Mouse (Mus musculus) hindbrain, embryonic 15.5 days (tissue): ENCODE measurements around the gene Cldnd2. TPM values are rescaled to one million over a fixed set of nuclear protein-coding genes. Genes with fewer than 3 reads are reported as not detected.
"Not testable (repeated sequence)": the region's sequence is repeated elsewhere in the genome, so short reads cannot be mapped to it uniquely, and the experiment has no call there.

Experiments used
- ATAC-seq: fragments of 200-750 bp; cut with Nextera tagmentation; 2 replicates; pipeline ENCODE4 v1.8.0; 2017; ENCODE audit warnings: low read depth, moderate number of reproducible peaks, moderate TSS enrichment; ENCODE audit not compliant: low FRiP score
- H3K27ac ChIP-seq: fragments of 300-500 bp; sonication (generic); replicated peaks from 2 replicates; pipeline ENCODE4 v1.5.1; 2015; ENCODE audit warnings: mild to moderate bottlenecking, inconsistent platforms
- H3K27me3 ChIP-seq: fragments of 300-500 bp; sonication (generic); 2 replicates; pipeline ENCODE4 v1.6.1; 2015; ENCODE audit warnings: control low read depth, inconsistent platforms
- H3K36me3 ChIP-seq: fragments of 300-500 bp; sonication (generic); 2 replicates; pipeline ENCODE4 v1.6.1; 2015; ENCODE audit warnings: control low read depth, inconsistent platforms
- H3K4me1 ChIP-seq: fragments of 300-500 bp; sonication (generic); replicated peaks from 2 replicates; pipeline ENCODE4 v1.6.1; 2015; ENCODE audit warnings: control low read depth, inconsistent platforms
- H3K4me2 ChIP-seq: fragments of 300-500 bp; sonication (generic); 2 replicates; pipeline ENCODE4 v1.6.1; 2015; ENCODE audit warnings: moderate library complexity, mild to moderate bottlenecking, inconsistent platforms
- H3K4me3 ChIP-seq: fragments of 300-500 bp; sonication (generic); 2 replicates; pipeline ENCODE4 v1.5.1; 2015; ENCODE audit warnings: mild to moderate bottlenecking, inconsistent platforms
- H3K9ac ChIP-seq: fragments of 300-500 bp; sonication (generic); 2 replicates; pipeline ENCODE4 v1.6.1; 2015; ENCODE audit warnings: inconsistent platforms
- H3K9me3 ChIP-seq: fragments of 300-500 bp; sonication (generic); 2 replicates; pipeline ENCODE4 v1.6.1; 2016; ENCODE audit warnings: control low read depth, inconsistent platforms
- WGBS: fragments of 180-500 bp; shearing (Covaris S2); methylation state at CpG from one replicate; pipeline ENCODE4 v1.1.7; 2015; 5-methylcytosine and 5-hydroxymethylcytosine counted together
- polyA plus RNA-seq: library from polyadenylated mRNA; unstranded; fragments of >200 nt; fragmentation: Nextera tagmentation; extraction: Ambion mirVana; gene quantifications from 2 replicates; pipeline ENCODE4 v1.2.1, GENCODE M21; 2015

Cldnd2 gene
- not detected in 2 replicates for polyA plus RNA-seq

- Histone ChIP-seq H3K4me3 (no peak within 1 kb of the TSS), H3K4me2 (no peak within 1 kb of the TSS), H3K27ac (no peak within 1 kb of the TSS), H3K27me3 (no peaks in the 10 kb centered on the region), H3K9me3 (no peaks in the 10 kb centered on the region), H3K4me1 (peaks cover 21% of the 10 kb centered on the region), H3K9ac (no peak within 1 kb of the TSS), H3K36me3 (no peaks in the 10 kb centered on the region)
- no peak for ATAC-seq
- 81% methylated on average over 6 of the region's 6 CpGs for WGBS
These were observed at the start of gene Cldnd2 for GRCm38 (mm10) chr7:43440482-43440881. TSS of gene Cldnd2 (plus strand) at chr7:43440782.

- Histone ChIP-seq H3K4me3 (no peak overlapping the region), H3K9ac (no peak overlapping the region), H3K9me3 (0 out of 2 replicates have a peak, but pooled peaks cover 4% of the 10 kb centered on the region), H3K27me3 (no peaks in the 10 kb centered on the region), H3K4me1 (no peaks in the 10 kb centered on the region), H3K36me3 (no peaks in the 10 kb centered on the region), H3K27ac (no peak overlapping the region), H3K4me2 (no peak overlapping the region)
- WGBS, result 85% methylated on average over 8 of the region's 8 CpGs
- ATAC-seq, result no peak
These were observed 48.0 kb upstream of the Cldnd2 start for GRCm38 (mm10) chr7:43392349-43393121.

GRCm38 (mm10) chr7:43399501-43399900 is 41.1 kb upstream of the Cldnd2 start:
- H3K27ac ChIP-seq, result no peak overlapping the region
- H3K4me1 ChIP-seq, result no peaks in the 10 kb centered on the region
- no peaks in the 10 kb centered on the region for H3K27me3 ChIP-seq
- no peaks in the 10 kb centered on the region for H3K9me3 ChIP-seq
- 87% methylated on average over 2 of the region's 2 CpGs for WGBS
- H3K4me2 ChIP-seq, result no peak overlapping the region
- H3K36me3 ChIP-seq, result no peaks in the 10 kb centered on the region
- H3K9ac ChIP-seq, result no peak overlapping the region
- ATAC-seq, result no peak
- H3K4me3 ChIP-seq, result no peak overlapping the region

- Histone ChIP-seq H3K27ac (no peak overlapping the region), H3K27me3 (no peaks in the 10 kb centered on the region), H3K9ac (no peak overlapping the region), H3K4me2 (no peak overlapping the region), H3K36me3 (no peaks in the 10 kb centered on the region), H3K9me3 (no peaks in the 10 kb centered on the region), H3K4me1 (no peaks in the 10 kb centered on the region), H3K4me3 (no peak overlapping the region)
- WGBS, result 46% methylated on average over 2 of the region's 2 CpGs
- no peak for ATAC-seq
These were observed 37.9 kb upstream of the Cldnd2 start for GRCm38 (mm10) chr7:43402718-43403117.

GRCm38 (mm10) chr7:43407573-43407972 is 33.0 kb upstream of the Cldnd2 start:
- H3K27me3 ChIP-seq, result no peaks in the 10 kb centered on the region
- H3K4me2 ChIP-seq, result no peak overlapping the region
- no peak for ATAC-seq
- no peaks in the 10 kb centered on the region for H3K9me3 ChIP-seq
- WGBS, result 87% methylated on average over 3 of the region's 3 CpGs
- H3K4me1 ChIP-seq, result no peaks in the 10 kb centered on the region
- no peaks in the 10 kb centered on the region for H3K36me3 ChIP-seq
- no peak overlapping the region for H3K27ac ChIP-seq
- no peak overlapping the region for H3K9ac ChIP-seq
- no peak overlapping the region for H3K4me3 ChIP-seq

GRCm38 (mm10) chr7:43408131-43408553 is 32.4 kb upstream of the Cldnd2 start, which contains the start of gene Siglecg:
TSS of gene Siglecg (plus strand) at chr7:43408204.
- H3K4me1 ChIP-seq, result no peaks in the 10 kb centered on the region
- H3K4me2 ChIP-seq, result no peak within 1 kb of the TSS
- no peaks in the 10 kb centered on the region for H3K9me3 ChIP-seq
- H3K27me3 ChIP-seq, result no peaks in the 10 kb centered on the region
- H3K9ac ChIP-seq, result no peak within 1 kb of the TSS
- no peak for ATAC-seq
- no peak within 1 kb of the TSS for H3K27ac ChIP-seq
- WGBS, result 81% methylated on average over 4 of the region's 4 CpGs
- H3K4me3 ChIP-seq, result no peak within 1 kb of the TSS
- no peaks in the 10 kb centered on the region for H3K36me3 ChIP-seq

GRCm38 (mm10) chr7:43409084-43409483 is 31.5 kb upstream of the Cldnd2 start:
- ATAC-seq, result no peak
- Histone ChIP-seq H3K9me3 (no peaks in the 10 kb centered on the region), H3K9ac (no peak overlapping the region), H3K4me2 (no peak overlapping the region), H3K4me1 (no peaks in the 10 kb centered on the region), H3K36me3 (no peaks in the 10 kb centered on the region), H3K27me3 (no peaks in the 10 kb centered on the region), H3K27ac (no peak overlapping the region), H3K4me3 (no peak overlapping the region)
- WGBS, result 86% methylated on average over 3 of the region's 3 CpGs

GRCm38 (mm10) chr7:43411724-43412123 is 28.9 kb upstream of the Cldnd2 start:
- H3K27me3 ChIP-seq, H3K27ac ChIP-seq, H3K9me3 ChIP-seq, H3K4me3 ChIP-seq, ATAC-seq, H3K36me3 ChIP-seq, H3K4me2 ChIP-seq, H3K4me1 ChIP-seq, H3K9ac ChIP-seq: not testable (repeated sequence)
- WGBS, result 35% methylated on average over 4 of the region's 4 CpGs

- no peak overlapping the region for H3K4me3 ChIP-seq
- H3K27me3 ChIP-seq, result no peaks in the 10 kb centered on the region
- ATAC-seq, result no peak
- H3K9me3 ChIP-seq, result no peaks in the 10 kb centered on the region
- no peaks in the 10 kb centered on the region for H3K4me1 ChIP-seq
- no peaks in the 10 kb centered on the region for H3K36me3 ChIP-seq
- 79% methylated on average over 10 of the region's 10 CpGs for WGBS
- no peak overlapping the region for H3K9ac ChIP-seq
- H3K27ac ChIP-seq, result no peak overlapping the region
- H3K4me2 ChIP-seq, result no peak overlapping the region
These were observed 23.3 kb upstream of the Cldnd2 start for GRCm38 (mm10) chr7:43417298-43417697.

- peaks cover 5% of the 10 kb centered on the region for H3K4me1 ChIP-seq
- peak; percentile 94 for ATAC-seq
These were observed 17.5 kb upstream of the Cldnd2 start for GRCm38 (mm10) chr7:43422995-43423617.

GRCm38 (mm10) chr7:43423991-43424625 is 16.5 kb upstream of the Cldnd2 start:
- no peak overlapping the region for H3K4me3 ChIP-seq
- no peaks in the 10 kb centered on the region for H3K27me3 ChIP-seq
- ATAC-seq, result no peak
- no peak overlapping the region for H3K27ac ChIP-seq
- WGBS, result 70% methylated on average over 3 of the region's 3 CpGs
- H3K9me3 ChIP-seq, result no peaks in the 10 kb centered on the region
- H3K4me1 ChIP-seq, result peaks cover 5% of the 10 kb centered on the region
- no peaks in the 10 kb centered on the region for H3K36me3 ChIP-seq
- no peak overlapping the region for H3K9ac ChIP-seq
- H3K4me2 ChIP-seq, result no peak overlapping the region

More at GRCm38 (mm10) chr7:43422995-43423617, 17.5 kb upstream of the Cldnd2 start:
- WGBS, result 18% methylated on average over 11 of the region's 11 CpGs
- Histone ChIP-seq H3K27ac (no peak overlapping the region), H3K4me3 (0 out of 2 replicates have a peak overlapping the region, but pooled peaks have one; percentile 5), H3K4me2 (peak overlapping the region; percentile 36), H3K27me3 (no peaks in the 10 kb centered on the region), H3K9me3 (no peaks in the 10 kb centered on the region), H3K9ac (no peak overlapping the region), H3K36me3 (no peaks in the 10 kb centered on the region)

- H3K4me3 ChIP-seq, result no peak within 1 kb of the TSS
- peaks cover 5% of the 10 kb centered on the region for H3K4me1 ChIP-seq
- no peaks in the 10 kb centered on the region for H3K9me3 ChIP-seq
- WGBS, result 84% methylated on average over 8 of the region's 8 CpGs
- H3K9ac ChIP-seq, result no peak within 1 kb of the TSS
- ATAC-seq, result no peak
- no peak within 1 kb of the TSS for H3K4me2 ChIP-seq
- H3K27me3 ChIP-seq, result no peaks in the 10 kb centered on the region
- H3K36me3 ChIP-seq, result no peaks in the 10 kb centered on the region
- no peak within 1 kb of the TSS for H3K27ac ChIP-seq
These were observed 13.2 kb upstream of the Cldnd2 start, which contains the start of gene Lim2 for GRCm38 (mm10) chr7:43427406-43427805. TSS of gene Lim2 (plus strand) at chr7:43427670.
